Mouse (Mus musculus) yolk sac, embryonic 10.5 days (tissue): ENCODE data around the gene Tns1.
A peak's percentile ranks its signal among the peaks of the same experiment; 100 is the strongest.

ENCODE experiments used
- DNase-seq: peaks from one replicate; pipeline ENCODE4 v3.0.0-alpha.2; 2017; ENCODE audit warnings: low spot score

Gene Tns1

DNA sequence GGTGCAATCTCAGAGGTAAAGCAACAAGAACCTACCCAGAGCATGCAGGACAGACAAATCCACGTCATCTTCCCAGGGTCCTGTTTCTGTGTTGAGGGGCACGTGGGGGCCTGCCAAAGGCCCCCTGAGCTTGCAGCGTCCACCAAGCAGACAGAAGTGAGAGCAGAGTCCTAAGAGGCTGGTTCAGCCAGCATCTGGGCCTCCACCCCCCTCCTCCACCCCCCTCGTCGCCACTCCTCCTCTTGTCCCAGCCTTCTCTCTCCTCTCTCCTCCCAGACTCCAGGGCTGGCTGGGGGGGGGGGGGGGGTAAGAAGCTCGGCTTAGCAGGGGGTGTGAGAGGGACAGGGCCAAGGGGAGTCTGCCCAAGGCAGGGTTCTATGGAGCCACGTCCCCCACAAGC, 33.1 kb downstream of the Tns1 start:
- DNase-seq = no peak

DNA sequence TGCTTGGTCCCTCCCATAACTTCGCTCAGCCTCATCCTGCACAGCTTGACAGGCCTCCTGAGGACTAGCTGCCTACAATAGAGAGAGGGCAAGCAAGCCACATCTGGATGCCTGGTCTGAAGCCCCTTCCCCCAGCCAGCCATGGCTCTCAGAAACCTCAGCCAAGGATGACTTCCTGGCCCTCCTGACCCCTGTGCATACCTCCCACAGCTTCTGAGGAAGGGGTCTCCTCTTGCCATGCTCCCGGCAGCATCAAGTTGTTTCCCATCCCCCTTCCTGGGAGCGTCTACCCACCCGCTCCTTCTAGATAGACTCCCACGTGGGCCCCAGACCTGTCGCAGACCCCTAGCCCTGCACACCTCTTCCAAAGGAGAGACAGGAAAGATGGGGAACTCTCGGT, 33.9 kb downstream of the Tns1 start:
- DNase-seq = no peak

DNA sequence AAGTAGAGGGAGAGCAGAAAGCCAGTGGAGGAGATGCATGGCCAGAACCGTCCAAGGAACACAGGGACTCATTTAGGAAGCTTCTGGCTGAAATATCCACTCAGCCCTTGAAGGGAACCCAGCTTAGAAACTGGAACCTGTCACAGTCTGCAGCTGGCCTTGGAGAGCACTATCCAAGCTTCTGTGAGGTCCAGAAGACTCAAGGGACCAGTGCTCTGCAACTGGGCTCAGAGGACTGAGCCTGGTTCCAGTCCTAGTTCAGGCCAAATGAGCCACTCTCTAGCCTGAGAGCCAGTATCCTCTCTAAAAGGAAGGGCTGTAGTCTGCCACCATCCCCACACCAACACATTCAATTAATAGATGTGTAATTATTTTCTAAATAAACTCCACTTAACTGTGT, 35.7 kb downstream of the Tns1 start:
- DNase-seq = no peak

DNA sequence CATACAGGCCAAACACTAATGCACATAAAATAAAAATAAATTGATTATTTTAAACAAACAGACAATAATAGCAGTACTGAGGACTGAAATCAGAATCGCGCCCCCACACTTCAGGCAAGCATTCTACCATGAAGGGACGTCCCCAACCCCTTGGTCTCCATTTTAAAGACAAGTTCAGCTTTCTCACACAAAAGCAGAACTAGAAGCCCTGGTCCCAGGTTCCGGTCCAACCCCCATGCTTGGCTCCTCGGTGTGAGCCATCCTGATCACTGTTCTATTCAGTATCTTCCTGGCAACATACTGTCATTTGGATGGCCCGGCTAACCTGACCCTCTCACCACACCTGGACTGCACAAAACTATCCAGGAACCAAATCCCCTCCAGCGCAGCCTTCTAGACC, 38.7 kb downstream of the Tns1 start:
- DNase-seq = no peak

DNA sequence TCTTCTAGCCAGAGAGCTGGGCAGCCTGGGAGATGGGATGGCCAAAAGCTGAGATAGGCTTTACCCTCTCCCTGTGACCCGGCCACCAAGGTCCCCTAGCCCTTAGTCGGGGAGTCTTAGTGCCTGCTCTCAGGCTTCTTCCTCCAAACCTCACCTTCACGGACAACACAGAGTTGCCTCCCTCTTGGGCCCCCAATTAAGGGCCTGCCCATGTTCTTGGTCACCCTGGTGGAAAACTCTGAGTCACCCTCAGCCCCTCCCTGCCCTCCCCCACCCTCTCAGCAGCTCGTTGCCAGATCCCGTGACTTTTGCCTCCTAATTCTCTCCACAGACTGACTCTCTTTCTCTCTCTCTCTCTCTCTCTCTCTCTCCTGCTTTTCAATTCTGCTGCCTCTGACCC, 39.5 kb downstream of the Tns1 start:
- DNase-seq = no peak

DNA sequence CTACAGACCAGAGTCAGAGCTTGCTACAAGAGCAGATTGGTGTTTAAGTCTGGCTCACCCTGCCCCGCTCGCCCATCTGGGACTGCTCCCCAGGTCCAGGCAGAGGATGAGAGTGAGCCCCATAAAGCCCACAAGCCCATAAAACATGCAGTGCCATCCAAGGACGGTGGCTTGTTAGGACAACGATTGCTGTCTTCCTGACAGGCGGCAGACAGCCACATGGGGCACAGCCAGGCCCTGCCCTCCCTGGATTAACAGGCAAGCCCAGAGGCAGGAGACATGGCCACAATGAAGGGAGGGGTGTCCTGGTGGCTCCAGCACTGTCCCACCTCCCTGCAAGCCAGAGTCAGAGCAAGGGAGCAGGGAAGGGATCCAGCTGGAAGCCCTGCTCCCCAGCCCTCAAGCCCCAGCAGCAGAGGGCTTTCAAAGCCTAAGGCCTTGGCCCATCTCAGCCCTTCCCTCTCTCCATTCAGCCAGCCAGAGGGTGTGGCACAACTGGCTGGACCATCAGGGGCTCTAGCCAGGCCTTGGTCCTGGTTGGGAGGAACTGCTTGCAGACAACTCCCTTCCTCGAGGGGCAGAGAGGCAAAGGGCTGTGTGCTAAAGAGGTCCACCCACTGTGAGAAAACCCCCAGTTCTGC, 40.1 kb downstream of the Tns1 start:
- DNase-seq = no peak

DNA sequence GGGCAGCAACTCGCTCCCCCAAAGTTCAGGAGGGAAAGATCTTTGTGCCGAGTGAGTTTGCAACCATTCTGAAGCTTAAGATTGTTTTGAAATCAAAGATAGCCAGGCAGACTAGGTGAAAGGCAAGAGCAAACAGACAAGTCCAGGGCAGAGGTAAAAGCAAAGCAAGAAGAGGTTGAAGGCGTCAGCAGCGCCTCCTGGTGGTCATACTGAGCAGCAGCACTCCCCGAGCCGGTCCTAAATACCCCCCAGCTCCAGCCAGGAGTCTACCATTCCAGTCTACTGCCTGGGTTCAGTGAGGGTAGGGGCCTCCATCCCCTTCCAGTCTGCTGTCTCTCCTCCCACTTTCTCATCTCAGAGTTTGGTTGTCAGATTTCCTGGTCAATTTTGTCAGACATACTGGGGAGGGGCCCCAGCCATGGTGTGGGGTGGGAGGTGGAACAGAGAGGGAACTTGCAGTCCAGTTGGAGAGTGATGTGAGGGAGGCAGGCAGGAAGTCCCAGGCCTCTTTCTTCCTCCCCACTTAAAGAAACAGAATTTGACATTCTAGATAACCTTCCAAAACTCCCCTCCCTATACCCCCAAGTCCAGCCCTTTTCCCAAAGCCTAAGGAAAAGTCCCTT, 41.3 kb downstream of the Tns1 start:
- DNase-seq = peak; percentile 47

DNA sequence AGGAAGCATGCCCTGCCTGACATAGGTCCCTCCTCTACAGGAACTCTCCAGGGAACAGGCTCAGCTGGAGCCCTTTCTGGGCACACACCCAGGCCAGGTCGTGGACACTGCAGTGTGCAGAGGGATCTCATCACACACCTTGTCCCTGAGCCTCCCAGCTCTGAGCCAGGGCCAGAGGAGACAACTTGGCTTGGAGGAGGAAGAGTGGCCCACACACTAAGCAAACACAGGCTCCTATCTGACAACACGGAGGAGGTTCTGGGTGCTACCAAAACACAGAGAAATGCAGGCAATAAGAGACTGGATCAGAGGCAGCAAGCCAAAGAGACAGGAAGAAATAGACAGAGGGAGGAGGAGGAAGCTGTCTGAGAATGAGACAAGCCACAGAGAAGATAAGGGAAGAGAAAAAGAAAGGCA, 42.7 kb downstream of the Tns1 start:
- DNase-seq = no peak

DNA sequence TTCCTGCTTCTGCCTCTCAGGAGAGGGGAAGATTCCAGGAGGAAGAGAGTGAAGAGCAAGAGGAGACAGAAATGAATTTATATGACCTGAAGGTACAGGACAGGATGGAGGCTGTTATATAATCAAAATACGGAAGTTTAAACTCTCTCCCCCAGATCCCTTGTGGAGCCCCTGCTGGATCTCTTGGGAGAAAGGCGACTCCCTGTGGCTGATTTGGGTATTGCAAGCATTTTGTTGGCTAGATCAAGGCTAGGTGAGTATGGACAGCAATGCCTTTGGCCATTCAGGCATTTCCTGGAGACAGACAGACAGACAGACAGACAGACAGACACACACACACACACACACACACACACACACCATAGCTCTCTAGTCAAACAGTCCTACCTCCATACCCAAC, 46.9 kb downstream of the Tns1 start:
- peak; percentile 73 for DNase-seq

DNA sequence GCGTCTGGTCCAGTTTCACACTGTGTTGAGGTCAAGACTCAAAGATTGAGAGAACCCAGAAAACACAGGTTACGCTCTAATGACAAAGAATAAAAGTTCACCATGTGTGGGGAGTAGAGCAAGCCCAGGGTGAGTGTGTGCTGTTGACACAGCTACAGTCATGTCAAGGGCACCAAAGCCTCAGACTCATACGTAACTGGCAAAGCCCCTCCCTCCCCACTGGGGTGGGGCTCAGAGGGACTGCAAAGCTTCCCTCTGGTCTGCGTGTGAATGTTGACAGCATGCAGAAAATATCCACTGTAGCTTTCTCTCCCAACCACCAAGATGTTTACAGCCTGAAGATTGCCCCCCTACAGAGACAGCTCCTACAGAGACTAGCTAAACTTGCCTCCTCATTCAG, 48.0 kb downstream of the Tns1 start:
- no peak for DNase-seq

DNA sequence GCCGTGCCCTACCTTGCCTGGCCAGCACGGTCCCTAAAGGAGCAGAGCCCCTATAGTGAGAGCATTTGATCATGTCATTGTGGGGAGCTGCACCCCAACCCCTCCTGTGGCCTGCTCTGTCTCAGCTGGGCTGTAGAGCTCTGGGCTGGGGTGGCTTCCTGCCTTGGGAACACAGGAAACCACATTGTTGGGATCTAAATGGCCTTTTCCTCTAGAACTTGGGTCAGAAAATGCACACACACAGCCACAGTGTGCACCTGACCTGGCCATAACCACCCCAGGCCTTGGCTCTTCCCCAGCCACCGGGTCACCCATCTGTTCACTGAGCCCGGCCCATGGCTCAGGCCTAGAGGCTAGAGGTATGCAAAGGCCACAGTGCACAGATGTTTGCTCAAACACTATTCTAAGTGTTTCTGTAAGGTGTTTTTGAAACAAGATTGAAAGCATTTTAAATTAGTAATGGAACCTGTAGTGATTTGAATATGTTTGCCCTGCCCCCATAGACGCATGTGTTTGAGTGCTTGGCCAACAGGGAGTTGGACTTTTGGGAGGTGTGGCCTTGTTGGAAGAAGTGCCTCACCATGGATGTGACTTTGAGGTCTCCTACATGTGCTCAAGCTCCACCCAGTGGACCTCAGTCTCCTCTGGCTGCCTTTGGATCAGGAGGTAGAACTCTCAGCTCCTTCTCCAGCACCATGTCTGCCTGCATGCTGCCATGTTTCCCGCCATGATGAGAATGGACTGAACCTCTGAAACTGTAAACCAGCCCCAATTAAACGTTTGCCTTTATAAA, 49.4 kb downstream of the Tns1 start:
- DNase-seq = no peak

DNA sequence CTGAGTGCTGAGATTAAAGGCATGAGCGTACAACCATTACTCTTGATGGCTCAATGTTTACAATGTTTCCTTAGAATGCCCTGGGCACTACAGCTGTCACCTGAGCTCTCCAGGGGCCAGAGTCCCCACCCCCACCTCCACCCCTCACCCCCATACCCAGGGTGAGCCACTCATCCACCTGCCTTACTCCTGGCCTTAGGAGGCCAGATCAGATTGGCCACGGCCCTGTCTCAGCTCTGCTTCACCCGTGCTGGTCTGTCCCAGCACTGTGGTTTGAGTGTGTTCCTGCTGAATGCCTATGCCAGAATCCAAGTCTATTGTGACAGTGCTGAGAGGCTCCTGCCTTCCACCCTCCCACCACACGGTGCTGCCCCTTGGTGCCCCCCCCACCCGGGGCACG, 50.5 kb downstream of the Tns1 start:
- DNase-seq = no peak

DNA sequence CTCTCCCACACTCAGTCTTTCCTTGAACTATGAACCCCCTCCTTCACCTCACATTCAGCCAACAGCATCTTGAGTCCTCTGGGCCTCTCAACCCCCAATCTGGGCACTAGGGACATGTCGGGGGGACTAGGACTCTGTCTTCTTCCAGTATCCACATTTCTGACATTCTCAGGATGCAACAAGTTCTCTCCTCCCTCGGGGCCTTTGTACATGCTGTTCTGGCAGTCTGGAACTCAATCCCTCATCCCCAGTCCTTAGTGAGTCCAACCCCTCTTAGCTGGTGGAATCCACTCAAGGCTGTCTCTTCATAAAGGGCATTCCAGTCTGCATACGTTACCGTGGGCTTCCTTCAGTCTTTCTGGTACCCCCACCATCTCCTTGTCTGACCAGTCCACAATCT, 53.5 kb downstream of the Tns1 start:
- DNase-seq = no peak

DNA sequence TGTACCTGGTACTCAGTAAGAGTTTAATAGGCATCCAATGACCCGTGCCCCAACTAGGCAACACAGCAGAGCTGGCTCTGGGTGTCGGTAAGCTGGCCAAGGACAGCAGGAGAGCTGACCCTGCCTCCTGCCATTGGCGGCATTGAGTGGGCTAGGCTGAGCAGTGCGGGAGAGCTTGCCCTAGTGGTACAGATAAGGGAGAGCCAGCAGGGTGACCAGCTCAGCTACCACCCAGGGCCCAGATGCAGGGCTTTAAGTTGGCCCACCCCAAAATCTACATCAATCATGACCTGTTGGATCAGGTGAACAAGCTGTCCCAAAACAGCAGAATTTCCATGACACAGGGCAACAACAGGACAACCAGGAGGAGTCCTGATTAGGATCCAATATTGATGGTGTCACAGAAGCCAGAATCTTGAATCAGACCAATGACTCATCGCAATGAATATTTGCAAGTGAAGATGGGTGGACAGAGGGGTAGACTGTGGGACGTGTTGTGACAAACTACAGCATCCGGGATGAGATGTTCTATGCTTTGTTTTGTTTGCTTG, 54.2 kb downstream of the Tns1 start:
- DNase-seq = no peak

DNA sequence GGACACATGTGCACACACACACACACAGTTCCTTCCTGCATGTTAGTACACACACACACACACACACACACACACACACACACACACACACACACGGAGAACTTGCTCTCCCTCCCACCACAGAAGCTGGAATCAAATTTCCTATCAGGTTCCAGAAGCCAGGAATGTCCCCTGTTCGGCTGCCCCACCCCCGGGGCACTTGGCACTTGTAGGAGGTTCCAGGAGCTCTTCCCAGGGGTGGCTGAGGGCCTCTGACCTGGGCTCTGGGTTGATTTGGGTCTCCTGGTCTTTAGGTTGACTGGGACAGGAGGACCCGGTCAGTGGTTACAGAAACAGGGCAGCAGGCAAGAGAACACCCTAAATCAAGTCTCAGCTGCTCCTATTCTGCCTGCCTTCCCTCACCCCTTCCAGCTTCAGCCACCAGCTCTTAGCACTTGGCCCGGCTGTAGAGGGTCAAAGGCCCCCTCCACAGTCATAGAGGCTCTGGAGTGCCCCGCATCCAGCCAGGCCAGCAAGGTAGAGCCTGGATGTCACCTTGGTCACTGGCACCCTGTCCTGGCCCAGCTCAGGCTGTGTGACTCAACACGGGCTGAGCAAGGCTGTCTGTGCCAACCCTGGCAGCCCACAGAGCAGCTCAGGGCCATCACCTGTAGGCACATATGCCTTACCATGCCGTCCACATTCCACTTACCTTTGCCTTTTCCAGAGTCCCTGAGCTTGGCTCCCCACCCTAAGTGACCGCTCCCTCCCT, 55.0 kb downstream of the Tns1 start:
- no peak for DNase-seq

DNA sequence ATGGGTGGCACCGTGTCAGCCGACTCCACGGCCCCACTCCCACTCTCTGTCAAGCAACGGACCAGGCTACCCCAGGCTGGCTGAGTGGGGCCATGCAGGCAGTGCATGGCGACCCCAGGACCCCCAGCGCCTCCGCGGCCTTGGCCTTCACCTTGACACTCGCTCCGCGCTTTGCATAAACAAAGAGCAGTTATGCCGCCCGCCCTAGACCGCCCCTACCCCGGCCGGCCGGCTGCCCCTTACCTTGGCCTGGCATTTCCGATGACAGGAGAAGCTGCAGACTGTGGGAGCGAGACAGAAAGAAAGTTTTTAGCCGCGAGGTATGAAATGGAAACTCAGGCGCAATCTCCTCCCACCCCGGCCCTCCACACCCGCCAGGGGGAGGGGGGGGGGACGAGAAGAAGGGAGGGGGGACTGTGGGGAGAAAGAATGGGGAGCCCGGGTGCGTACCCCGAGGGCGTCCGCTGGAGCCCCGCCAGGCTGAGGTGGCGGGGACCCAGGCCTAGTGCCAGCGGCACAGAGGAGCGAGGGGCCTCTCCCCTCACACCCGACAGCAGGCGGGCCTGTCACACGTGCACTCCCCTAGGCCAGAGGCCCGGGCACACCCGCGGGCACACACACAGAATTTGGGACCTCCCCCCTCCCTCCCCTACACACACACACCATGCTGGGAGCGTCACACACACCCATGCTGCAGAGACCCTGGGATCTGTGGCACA, 55.7 kb downstream of the Tns1 start:
- no peak for DNase-seq

DNA sequence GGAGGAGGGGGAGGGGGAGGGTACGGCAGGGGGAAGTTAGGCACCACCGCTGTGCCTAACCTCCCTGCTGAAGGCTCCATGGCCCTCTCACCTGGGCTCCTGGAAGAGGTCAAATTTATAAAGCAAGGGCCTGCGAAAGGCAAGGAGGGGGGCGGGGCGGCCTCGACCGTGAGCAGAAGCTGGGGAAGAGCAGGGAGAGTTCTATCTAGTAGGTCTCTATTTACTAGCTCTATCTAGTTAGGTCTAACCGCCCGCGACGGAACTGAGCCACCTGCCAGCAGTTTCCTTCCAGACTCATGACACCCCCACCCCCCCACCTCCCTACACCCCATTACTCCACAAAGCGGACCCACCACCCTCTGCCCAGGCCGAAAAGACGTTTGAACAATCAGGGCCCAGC, 56.4 kb downstream of the Tns1 start:
- no peak for DNase-seq

DNA sequence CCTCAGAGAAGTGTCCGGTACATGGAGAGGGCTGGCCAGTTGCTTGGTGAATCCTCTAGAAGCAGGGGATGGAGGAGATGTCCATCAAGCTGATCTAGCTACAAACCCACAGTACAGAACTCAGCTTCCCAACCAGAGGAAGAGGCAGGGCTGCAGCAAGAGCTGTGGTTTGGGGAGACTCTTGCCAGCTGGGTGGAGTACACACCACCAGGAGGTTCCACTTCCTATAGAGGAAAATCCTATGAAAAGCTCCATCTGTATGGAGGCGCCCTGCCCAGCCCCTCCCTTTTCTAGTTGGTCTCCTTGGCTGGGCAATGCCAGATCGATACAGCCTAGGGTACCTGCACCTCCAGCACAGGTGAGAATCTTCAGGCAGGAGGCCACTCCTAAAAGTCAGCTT, 57.7 kb downstream of the Tns1 start:
- DNase-seq = no peak

DNA sequence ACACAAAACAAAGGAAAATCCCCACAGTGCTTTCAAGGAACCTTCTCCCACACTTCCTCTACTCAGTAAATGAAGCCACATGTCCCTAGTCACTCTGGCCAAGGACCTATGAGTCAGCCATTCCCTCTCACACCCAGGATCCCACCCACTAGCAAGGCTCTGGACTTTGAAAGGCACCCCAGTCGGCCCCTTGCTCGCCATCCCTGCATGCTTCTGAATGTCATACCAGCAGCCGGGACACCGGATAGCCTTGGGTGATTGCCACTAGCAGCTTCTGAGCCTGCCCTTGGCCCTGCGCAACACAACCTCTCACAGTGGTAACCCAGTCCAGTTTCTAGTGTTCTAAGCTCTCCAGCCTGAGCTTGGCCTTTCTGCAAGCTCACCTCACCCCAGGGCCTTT, 58.2 kb downstream of the Tns1 start:
- no peak for DNase-seq

DNA sequence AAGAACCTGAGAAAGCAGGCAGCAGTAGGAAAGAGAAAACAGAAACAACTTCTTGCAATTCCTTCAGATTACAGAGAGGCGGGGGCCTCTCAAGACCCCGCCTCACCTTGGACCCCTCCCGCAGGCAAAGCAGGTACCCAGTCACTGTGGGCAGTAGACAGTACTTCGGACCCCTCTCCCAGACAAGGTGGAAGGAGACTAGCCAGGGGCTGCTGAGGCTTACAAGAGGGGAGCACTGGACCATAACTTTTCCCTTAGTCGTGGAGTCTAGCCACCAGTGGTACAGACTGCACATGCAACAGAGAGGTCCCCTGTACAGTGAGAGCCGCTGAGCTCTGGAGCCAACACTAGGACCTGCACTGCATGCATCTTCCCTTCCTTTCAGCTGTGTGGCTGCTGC, 64.2 kb downstream of the Tns1 start:
- DNase-seq = no peak

DNA sequence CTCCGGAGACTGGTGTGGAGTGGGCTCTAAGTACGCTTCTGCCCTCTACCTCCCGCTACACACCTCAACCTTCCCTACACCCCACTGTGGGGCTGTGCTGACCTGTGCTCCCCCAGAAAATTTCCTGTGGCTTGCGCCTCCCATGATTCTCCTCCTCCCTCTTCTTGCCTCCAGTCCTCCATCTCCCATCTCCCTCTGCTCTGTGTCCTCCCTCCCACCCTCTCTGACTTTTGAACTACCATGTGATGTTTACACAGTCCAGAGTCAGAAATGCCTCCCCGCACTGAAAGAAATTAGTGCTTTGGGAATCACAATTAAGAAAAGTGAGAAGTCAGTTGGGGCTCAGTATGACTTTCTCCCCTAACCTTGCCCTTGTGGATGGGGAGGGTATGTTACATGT, 64.7 kb downstream of the Tns1 start:
- DNase-seq = peak; percentile 63

DNA sequence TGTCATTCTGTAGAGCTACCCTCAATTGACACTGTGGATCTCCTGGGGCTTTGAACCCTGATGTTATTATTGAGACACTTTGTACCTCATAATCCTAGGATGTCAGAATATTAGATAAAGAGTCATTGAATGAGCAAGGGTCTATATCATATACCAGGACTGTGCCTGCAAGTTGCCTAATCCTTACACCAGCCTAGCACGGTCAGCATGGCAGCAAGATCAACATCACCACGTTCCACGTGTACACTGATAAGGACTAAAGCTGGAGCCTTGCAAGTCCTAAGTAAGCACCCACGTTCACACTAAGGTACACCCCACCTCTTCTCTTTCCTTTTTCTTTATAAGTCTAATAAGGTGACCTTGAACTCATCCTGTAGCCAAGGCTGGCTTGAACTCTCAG, 65.5 kb downstream of the Tns1 start:
- no peak for DNase-seq
